Mouse (Mus musculus) cortical plate, adult 2 months (tissue): Measurements from ENCODE around the gene B4galt3.

Experiments
- CTCF ChIP-seq: fragments of 200-500 bp; IDR thresholded peaks from 2 replicates; pipeline ENCODE4 v1.5.1; 2011; ENCODE audit warnings: mild to moderate bottlenecking, control low read depth, low read length; ENCODE audit not compliant: insufficient read depth; ENCODE audit errors: extremely low read depth
- POLR2A ChIP-seq: fragments of 200-500 bp; IDR thresholded peaks from 2 replicates; pipeline ENCODE4 v1.6.1; 2011; ENCODE audit warnings: mild to moderate bottlenecking, low read length, control low read depth; ENCODE audit not compliant: insufficient read depth; ENCODE audit errors: extremely low read depth

- TF ChIP-seq CTCF (no peak), POLR2A (no peak)
Measured at GRCm38 (mm10) chr1:171279721-171280120, 9.6 kb downstream of the B4galt3 start.
